Mouse (Mus musculus): ENCODE measurements around the gene Actg1. TPM values are rescaled to one million over a fixed set of nuclear protein-coding genes. Genes with fewer than 3 reads are reported as not detected.
A peak's percentile ranks its signal among the peaks of the same experiment; 100 is the strongest.
"Not testable (repeated sequence)": the region's sequence is repeated elsewhere in the genome, so short reads cannot be mapped to it uniquely, and the experiment has no call there.

Gene Actg1
- total RNA-seq, 4 experiments from 2014 or later = 131 to 185 (median 162) TPM

- DNase-seq (ENCODE audit: low spot score in 2 of 2) = not testable (repeated sequence)
These were observed 1.8 kb downstream of the Actg1 start for GRCm38 (mm10) chr11:120346383-120347034.

DNA sequence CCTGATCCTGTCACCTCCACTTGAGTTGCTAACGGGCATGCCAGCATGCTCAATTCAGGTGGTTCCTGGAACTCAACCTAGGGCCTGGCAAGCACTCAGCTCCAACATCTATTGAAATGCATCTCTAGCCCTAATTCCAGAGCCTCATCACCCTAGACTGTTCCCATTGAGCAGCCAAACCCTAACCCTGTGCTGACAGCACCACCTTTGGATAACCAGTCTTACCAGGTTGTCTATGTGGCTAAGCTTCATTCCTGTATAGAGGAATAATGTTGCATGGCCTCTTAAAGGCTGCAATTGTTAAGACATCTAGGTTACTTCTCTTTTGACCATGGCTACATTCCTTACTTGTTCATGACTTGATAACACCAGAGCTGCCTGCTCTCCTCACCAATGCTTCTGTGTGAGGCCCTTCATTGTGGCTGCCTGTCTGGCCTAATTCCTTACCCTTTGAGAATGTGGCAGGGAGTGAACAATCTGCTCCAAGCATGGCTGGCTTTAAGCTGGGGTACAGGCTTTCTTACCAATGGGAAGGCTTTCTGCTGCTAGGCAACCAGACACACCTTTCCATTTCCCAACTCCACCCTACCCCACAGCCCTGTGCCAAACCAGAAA is 3.2 kb downstream of the Actg1 start:
- DNase-seq (ENCODE audit: low spot score in 2 of 2) = no peak

GRCm38 (mm10) chr11:120344310-120344920 is 3.9 kb downstream of the Actg1 start:
- DNase-seq (ENCODE audit: low spot score in 2 of 2) = no peak

DNA sequence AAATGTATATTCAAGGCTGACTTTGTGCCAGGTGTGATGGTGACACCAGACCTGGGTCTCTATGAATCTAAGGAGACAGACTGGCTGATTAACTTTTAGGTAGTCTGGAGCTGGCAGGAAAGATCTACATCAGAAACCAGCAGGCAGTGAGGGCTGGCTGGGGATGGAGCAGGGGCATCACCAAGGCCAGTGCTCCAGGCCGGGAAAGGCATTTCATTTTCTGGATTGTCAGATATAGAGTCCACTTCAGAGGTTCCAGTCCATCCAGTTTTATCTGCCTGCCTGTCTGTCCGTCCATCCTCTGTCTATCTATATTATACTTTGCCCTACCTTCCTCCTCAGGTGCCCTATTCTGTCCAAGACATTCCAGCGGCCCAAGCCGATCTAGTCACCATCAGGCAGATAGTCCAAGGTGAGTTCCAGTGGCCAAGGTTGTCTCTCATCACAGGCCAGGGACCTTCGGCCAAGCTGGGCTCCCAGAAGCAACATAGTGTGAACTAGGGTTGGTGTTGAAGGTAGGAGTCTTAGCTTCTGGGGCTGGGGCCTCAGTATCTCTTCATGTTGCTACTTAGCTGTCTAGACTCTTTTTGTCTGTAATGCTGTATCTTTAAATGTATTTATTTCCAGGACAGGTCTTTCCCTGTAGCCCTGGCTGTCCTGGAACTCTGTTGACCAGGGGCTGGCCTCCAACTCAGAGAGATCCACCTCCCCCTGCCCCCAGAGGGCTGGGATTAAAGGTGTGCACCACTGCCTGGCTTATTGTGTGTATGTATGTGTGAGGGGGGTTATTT is 4.6 kb downstream of the Actg1 start:
- peak in 1 of 2 experiments; percentile 16 for DNase-seq (ENCODE audit: low spot score in 2 of 2)

DNA sequence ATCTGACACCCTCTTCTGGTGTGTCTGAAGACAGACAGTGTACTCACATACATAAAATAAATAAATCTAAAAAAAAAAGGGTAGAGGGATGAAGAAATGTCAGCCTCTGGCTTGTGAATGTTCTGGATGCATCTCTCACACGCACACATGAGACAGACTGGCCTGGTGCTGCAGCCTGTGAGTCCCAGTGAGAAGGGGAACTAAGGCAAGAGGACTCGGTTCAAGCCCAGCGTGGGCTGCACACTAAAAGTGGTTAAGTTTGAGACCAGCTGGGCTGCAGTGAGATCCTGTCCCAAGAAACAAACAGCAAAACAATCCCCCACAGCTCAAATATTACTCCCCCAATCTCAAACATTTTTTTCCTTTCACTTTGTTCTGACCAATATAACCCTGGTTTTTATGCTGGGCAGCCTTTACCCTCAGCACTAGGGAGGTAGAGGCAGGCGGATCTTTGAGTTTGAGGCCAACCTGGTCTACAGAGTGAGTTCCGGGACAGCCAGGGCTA is 5.6 kb downstream of the Actg1 start:
- no peak for DNase-seq (ENCODE audit: low spot score in 2 of 2)

GRCm38 (mm10) chr11:120341661-120342060 is 6.7 kb downstream of the Actg1 start:
- DNase-seq (ENCODE audit: low spot score in 2 of 2) = no peak

- no peak for DNase-seq (ENCODE audit: low spot score in 2 of 2)
These were observed 8.3 kb downstream of the Actg1 start for GRCm38 (mm10) chr11:120339978-120340513.

- no peak for DNase-seq (ENCODE audit: low spot score in 2 of 2)
These were observed 9.6 kb downstream of the Actg1 start for GRCm38 (mm10) chr11:120338786-120339185.

DNA sequence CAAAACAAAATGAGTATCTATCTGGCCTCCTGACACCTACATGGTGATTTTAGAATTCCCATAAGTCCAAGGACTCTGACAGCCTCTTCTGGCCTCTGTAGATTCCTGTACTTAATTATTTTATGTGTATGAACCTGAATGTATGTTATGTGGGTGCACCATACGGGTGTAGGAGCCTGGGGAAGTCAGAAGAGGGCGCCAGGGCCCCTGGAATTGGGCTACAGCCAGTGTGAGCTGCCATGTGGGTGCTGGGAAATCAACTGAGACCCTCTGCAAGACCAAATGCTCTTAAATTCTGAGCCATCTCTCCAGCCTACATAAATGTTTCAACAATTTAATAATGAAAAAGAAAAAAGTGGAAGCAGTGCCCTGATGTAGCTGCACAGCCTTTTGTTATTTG is 10.9 kb downstream of the Actg1 start:
- DNase-seq (ENCODE audit: low spot score in 2 of 2) = no peak

GRCm38 (mm10) chr11:120335431-120336021 is 12.8 kb downstream of the Actg1 start:
- DNase-seq (ENCODE audit: low spot score in 2 of 2) = no peak

DNA sequence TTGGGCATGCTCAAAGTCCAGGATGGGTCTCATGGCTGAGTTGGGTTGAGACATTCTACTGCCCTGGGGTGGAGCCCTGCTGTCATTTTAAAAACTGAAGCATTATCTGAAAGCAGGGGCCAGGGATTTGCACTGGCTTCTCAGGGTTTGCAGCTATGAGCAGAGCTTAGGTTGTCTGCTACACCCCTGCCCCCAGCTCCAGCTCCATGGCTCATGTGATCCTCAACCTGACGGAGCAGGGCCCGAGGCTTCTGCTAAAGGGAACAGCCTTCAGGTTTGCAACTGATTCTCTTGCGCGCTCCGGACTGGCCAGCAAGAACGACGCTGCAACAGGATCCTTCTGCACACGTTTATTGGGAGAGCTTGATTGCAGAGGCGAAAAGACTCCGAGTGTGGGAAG is 28.2 kb downstream of the Actg1 start:
- DNase-seq (ENCODE audit: low spot score in 2 of 2) = no peak

- no peak for DNase-seq (ENCODE audit: low spot score in 2 of 2)
These were observed 29.0 kb downstream of the Actg1 start for GRCm38 (mm10) chr11:120319310-120319709.

DNA sequence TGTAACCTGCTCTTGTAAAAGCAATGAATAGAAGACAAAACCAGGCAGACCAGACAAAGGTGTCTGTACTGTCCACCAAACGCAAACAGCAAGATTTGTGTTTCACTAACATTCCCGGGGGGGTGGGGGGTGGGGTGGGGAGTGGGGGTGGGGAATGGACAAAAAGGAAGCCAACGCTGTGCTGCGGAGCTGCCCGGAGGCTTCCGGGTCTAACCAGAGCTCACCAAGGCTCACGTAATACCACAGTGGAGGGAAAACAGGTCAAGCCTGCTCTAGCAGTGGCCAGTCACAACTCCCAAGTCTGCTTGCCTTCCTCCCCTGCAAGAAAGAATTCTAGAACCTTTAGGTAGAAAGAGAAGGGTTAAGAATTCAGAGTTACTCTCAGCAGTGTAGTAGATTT is 30.9 kb downstream of the Actg1 start:
- DNase-seq (ENCODE audit: low spot score in 2 of 2) = no peak

DNA sequence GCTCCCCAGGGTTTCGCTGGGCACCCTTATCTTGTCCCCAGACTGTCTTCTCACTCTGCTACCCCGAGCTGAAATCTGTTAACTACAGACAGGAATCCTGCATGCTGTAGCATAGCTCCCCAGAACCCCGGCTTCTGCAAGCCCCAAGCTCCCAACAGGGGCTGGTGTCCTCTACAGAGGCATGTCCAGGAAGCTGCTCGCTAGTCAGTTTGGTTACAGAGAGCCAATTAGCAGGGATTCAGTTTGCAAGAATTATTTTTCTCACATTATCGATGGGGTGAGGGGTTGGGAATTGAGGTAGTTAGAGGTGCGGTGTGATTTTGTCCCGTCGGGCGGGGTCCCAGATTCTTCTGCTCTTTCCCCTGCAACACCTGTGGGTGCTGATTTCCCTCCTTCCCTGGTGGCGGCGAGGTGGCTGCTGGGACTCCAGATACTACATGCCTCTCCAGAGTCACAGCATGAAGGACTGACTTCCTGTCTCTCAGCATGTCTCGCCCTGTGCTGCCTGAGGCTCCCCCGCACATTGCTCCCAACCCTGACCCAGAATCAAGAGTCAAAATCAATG is 31.6 kb downstream of the Actg1 start:
- DNase-seq (ENCODE audit: low spot score in 2 of 2) = no peak

DNA sequence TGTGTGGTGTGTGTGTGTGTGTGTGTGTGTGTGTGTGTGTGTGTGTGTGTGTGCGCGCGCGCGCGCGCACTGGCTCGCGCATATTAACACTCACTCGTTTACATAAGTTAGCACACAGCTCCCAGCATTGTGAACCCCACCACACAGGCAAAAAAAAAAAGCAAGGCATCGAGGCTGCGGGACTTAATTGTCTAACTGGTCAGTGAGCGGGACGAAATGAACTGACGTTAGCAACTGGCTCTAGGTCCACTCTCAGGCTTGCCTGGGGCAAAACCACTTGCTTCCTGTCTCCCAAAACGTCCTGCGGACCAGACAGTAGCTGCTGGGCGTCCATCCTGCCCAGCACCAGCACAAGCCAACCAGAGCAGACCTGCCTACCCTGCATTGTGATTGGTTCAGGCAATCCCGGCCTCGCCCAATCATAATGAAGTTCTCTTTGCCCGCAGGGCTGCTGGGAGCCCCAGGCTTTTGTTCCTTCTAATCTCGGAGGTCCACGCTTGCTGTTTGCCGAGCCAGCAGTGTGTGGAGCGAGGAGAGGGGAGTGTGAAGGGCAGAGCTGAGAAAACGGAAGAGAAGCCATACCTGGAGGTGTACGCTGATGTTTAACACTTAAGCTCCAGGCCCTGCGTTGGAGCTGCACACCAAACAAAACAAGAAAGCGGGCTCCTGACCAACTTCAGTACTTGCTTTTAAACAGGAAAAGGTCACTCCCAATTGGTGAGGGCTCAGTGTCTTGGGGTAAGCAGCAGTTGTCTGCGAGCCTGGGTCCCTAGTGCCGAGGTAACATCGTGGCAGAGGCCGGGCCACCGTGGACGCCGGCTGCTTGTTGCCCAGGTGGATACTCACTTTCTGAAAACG is 32.3 kb downstream of the Actg1 start:
- peak; percentile 81 to 86 for DNase-seq (ENCODE audit: low spot score in 2 of 2)

- DNase-seq (ENCODE audit: low spot score in 2 of 2) = peak in 1 of 2 experiments; percentile 7
These were observed 33.0 kb downstream of the Actg1 start for GRCm38 (mm10) chr11:120315416-120315761.

- peak in 1 of 2 experiments; percentile 1 for DNase-seq (ENCODE audit: low spot score in 2 of 2)
These were observed 33.5 kb downstream of the Actg1 start for GRCm38 (mm10) chr11:120314721-120315415.

GRCm38 (mm10) chr11:120313906-120314685 is 34.2 kb downstream of the Actg1 start:
- peak in 1 of 2 experiments; percentile 2 for DNase-seq (ENCODE audit: low spot score in 2 of 2)

Measured in gastrocnemius, adult 8-10 months (tissue).